Mouse (Mus musculus) ovary, postnatal 10 days (tissue): ENCODE measurements at regions not wholly inside any gene's neighbourhood (a gene's known extent, or its start where the extent isn't known, plus 50 kb on each side); places are given as distances from the start of the nearest gene placed in this dataset.
"Not testable (repeated sequence)": the region's sequence is repeated elsewhere in the genome, so short reads cannot be mapped to it uniquely, and the experiment has no call there.

Source experiments
- DNase-seq: peaks from one replicate; pipeline ENCODE4 v3.0.0; 2022; ENCODE audit warnings: low spot score

DNA sequence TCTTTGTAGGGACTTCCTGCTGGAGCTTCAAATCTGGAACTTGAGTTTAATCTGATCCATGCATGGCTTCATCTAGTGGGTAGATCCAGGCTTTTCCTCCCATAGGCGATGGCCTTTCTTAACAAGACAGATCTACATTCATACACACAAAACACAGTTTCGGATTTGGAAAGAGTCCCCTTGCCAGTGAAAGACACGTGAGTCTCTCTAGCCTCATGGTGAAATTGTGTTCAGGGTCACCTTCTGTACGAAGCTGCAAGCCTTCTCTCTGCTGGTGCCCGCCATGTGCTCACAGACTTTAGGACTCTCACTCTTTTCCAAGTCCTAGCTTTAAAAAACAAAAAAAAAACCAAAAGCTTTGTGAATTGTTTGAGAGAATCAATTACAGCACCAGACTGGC is 51.4 kb upstream of the Dlx2 start:
- DNase-seq: no peak

GRCm38 (mm10) chr2:71598368-71598767 is 51.8 kb upstream of the Dlx2 start:
- no peak for DNase-seq

GRCm38 (mm10) chr2:71598778-71599177 is 52.2 kb upstream of the Dlx2 start:
- DNase-seq: peak; percentile 66

DNA sequence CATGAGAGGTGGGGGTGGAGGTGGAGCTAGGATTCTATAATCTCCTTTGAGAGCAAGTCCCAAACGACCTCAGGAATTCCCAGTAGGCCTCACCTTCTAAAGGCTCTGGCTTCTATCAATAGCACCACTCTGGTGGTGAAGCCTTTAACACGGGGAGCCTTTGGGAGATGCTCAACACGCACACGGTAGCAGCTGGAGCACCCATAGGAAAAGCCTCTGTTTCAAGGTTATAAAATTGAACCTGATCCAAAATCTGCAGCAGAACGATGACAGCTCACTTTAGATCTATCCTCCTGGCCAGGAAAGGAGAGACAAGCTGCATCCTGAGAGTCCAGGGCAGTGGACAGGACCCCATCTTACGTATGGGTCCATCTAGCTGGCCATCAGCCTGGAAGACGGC is 53.7 kb upstream of the Dlx2 start:
- no peak for DNase-seq

GRCm38 (mm10) chr2:71600999-71601398 is 54.4 kb upstream of the Dlx2 start:
- no peak for DNase-seq

GRCm38 (mm10) chr2:71603796-71604195 is 57.2 kb upstream of the Dlx2 start:
- not testable (repeated sequence) for DNase-seq

- DNase-seq: no peak
Measured at GRCm38 (mm10) chr2:71605606-71606005, 59.1 kb upstream of the Dlx2 start.

GRCm38 (mm10) chr2:71607087-71607502 is 60.5 kb upstream of the Dlx2 start:
- no peak for DNase-seq

GRCm38 (mm10) chr2:71613216-71613615 is 66.7 kb upstream of the Dlx2 start:
- DNase-seq: no peak

- no peak for DNase-seq
Measured at GRCm38 (mm10) chr2:71616526-71616925, 70.0 kb upstream of the Dlx2 start.

GRCm38 (mm10) chr2:71621458-71621857 is 74.9 kb upstream of the Dlx2 start:
- no peak for DNase-seq

DNA sequence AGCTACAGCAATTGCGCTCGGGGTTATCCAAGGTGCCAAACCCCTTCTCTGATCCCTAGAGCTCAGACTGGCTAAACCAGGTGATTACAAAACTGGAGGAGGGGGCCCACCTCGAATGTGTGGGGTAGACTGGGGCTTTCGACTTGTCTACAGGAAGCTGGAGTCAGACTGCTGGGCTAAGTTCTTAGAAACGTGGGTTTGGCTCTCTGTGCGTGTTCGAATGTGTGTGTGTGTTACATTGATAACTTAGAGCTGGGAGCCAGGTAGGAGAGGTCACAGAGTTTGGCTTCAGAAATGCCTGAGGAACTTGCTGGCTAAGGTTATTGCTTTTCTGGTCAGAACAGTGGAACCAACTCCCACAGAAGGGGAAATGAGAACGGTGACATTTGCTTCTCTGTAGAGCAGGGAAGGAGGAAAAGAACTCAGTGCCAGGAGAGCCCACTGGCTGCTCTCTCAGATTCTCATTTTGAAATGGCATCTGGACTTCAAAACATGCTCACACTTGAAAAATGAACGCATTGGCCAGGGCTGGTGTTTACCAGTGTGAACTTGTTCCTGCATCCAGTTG is 76.1 kb upstream of the Dlx2 start:
- DNase-seq: no peak

DNA sequence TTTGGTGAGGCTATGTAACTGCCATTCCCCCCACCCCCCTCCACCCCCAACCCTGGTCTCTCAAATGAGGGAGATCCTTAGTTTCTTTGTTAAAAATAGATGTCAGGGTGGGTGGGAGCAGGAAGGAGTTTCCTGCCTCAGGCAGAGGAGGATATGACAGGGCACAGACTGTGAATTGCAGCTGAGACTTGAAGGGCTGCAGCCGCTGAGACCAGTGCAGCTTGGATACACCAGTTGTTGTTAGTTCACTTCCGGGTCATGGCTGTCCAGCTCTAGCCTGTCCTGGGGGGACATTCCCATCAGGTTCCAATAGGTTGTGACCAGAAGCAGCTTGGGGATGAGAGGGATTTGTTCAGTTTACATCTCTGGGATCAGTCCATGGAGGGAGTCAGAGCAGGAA is 76.6 kb upstream of the Dlx2 start:
- no peak for DNase-seq

DNA sequence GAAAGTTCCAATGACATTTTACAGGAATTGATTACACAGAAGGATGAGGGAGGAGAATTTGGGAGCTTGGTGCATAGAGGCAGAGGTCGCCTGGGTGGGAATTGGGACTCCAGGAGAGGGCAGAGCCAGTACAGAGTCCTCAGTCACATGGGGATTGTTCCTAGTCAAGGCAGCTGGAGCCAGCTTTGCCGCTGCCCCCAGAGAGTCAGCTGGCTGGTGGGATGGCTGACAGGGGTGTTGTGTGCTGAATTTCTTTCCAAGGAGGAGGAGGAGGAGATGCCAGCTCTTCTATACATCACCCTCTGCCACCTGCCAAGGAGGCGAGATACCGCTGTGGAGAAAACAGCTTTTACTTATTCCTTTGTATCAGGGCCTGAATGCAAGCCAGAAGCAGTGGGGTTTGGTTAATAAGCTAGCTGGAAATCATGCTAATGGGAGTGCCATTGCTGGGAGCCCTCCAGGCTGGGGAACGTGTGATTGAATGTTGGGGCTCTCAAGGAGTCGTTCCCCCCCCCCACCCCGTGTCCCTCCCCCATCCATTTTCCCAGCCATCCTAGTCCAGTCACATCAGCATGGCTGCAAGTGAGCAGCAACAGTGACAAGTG is 78.8 kb upstream of the Dlx2 start:
- no peak for DNase-seq

DNA sequence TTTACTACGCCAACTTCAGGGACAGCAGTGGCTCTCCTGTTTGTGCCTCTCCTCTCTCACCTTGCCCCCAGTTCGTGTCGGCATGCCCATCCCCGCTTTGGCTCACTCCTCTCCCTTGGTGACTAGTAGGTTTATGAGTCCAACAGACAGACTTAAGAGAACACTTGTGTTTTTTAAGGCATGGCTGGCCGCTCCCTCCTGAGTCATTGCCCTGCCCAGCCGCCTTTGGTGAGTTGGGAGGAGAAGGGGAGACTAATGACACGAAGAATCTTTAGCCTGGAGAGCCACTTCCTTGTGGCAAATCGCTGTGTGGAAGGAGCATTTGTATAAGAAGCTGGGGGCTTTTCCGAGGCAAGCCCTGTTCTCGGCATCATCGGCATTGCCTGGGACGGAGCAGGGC is 79.8 kb upstream of the Dlx2 start:
- DNase-seq: no peak

GRCm38 (mm10) chr2:71627097-71627755 is 80.7 kb upstream of the Dlx2 start:
- DNase-seq: no peak

- DNase-seq: no peak
Measured at GRCm38 (mm10) chr2:71628821-71629220, 82.3 kb upstream of the Dlx2 start.

DNA sequence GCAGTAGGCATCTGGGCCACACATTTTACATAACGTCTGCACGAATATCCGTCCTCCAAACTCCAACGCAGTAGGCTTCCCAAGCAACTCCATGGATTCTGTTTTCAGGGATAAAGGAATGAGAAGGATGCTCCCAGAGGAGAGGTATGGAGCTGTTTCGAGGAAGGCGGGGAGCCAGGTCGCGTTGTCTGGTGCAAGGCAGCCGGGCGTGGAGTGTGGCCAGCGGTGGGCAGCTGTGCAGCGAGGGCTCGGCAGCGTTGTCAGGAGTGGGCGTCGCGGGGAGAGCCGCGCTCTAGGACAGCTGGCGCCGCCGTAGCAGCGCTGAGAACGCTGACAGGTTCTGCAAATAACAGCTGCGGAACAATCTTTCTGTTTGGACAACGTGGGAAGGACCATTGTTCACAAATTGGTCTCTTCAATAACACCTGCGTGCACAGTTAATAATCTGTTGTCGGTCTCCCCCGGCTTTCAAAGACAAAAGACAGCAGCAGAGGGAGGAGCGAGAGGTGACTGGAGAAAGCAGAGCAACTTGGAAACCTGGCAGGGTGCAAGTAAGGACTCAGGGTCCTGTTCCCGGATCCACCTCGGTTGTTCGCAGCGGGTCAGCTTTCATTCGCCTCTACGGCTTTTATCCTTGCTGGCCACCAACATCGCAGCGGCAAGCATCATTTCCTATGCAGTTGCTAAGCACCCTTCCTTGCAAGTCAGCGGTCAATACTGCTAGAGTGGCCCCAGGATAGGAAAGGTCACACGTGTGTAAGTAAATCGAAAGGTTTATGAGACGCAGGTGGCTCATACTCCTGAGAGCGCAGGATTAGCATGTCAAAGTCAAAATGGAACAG is 83.0 kb upstream of the Dlx2 start:
- no peak for DNase-seq

GRCm38 (mm10) chr2:71630143-71630463 is 83.5 kb upstream of the Dlx2 start:
- DNase-seq: no peak

- DNase-seq: no peak
Measured at GRCm38 (mm10) chr2:71633471-71633870, 86.9 kb upstream of the Dlx2 start.

DNA sequence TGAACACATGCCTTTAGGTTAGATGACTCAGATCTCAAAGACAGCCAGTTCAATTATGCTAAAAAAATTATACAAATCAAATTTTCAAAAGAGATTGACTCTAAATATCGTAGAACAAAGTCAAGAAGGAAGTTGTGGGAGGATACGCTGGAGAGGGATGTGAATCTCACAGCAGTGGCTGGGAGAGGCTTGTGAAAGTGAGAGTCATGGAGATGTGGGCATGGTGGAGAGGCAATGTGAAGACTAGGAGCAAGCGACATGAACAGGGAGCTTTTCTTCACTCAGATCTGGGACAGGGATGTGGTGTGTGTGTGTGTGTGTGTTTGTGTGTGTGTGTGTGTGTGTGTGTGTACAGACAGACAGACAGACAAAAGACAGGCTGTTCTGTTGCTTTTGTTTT is 87.9 kb upstream of the Dlx2 start:
- no peak for DNase-seq

GRCm38 (mm10) chr2:71636134-71636533 is 89.6 kb upstream of the Dlx2 start:
- DNase-seq: no peak

DNA sequence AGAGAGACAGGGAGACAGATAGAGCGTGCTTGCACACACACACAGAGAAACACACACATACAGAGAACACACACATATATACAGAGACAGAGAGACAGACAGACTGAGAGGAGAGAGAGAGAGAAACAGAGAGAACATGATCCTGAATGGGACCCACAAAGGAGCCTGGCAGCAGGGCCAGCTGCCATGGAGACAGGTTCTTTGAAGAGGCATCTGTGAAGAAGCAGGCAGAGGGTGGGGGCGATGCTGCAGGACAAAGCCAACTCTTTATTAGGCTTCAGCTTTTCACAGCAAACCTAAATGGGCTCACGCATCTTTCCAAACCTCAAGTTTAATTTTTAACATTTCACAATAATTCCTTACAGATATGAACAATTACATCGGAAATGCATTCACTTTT is 90.0 kb upstream of the Dlx2 start:
- no peak for DNase-seq
